Mouse (Mus musculus) forebrain, postnatal 0 days (tissue): Measurements from ENCODE around the gene Nwd2. TPM values are rescaled to one million over a fixed set of nuclear protein-coding genes. Genes with fewer than 3 reads are reported as not detected.

ENCODE experiments used
- ATAC-seq: fragments of 200-750 bp; cut with Nextera tagmentation; 2 replicates; pipeline ENCODE4 v1.8.0; 2017; ENCODE audit warnings: mild to moderate bottlenecking, moderate library complexity
- DNase-seq: peaks from one replicate; pipeline ENCODE4 v3.0.0-alpha.2; 2015
- H3K27ac ChIP-seq: fragments of 300-500 bp; sonication (generic); 2 replicates; pipeline ENCODE4 v1.5.1; 2014; ENCODE audit warnings: low read depth, mild to moderate bottlenecking, antibody characterized with exemption, low read length, moderate library complexity, mixed read lengths
- H3K27me3 ChIP-seq: fragments of 300-500 bp; sonication (generic); 2 replicates; pipeline ENCODE4 v1.6.1; 2014; ENCODE audit warnings: mild to moderate bottlenecking, low read length, mixed read lengths; ENCODE audit not compliant: insufficient read depth
- H3K36me3 ChIP-seq: fragments of 300-500 bp; sonication (generic); 2 replicates; pipeline ENCODE4 v1.6.1; 2014; ENCODE audit warnings: mild to moderate bottlenecking, moderate library complexity; ENCODE audit not compliant: insufficient read depth
- H3K4me1 ChIP-seq: fragments of 300-500 bp; sonication (generic); 2 replicates; pipeline ENCODE4 v1.6.1; 2014; ENCODE audit warnings: antibody characterized with exemption; ENCODE audit not compliant: insufficient read depth
- H3K4me2 ChIP-seq: fragments of 300-500 bp; sonication (generic); 2 replicates; pipeline ENCODE4 v1.6.1; 2014; ENCODE audit warnings: low read depth, mild to moderate bottlenecking, moderate library complexity
- H3K4me3 ChIP-seq: fragments of 300-500 bp; sonication (generic); 2 replicates; pipeline ENCODE4 v1.5.1; 2014; ENCODE audit warnings: low read depth, low read length, mixed read lengths
- H3K9ac ChIP-seq: fragments of 300-500 bp; sonication (generic); 2 replicates; pipeline ENCODE4 v1.6.1; 2014; ENCODE audit warnings: mild to moderate bottlenecking
- H3K9me3 ChIP-seq: fragments of 300-500 bp; sonication (generic); 2 replicates; pipeline ENCODE4 v1.6.1; 2016; ENCODE audit warnings: low read length
- CTCF ChIP-seq: sonication (generic); IDR thresholded peaks from 2 replicates; pipeline ENCODE4 v1.5.1; 2016; ENCODE audit warnings: antibody characterized with exemption, control low read depth, low read depth
- WGBS: fragments of 180-500 bp; shearing (Covaris S2); extraction: QIAGEN DNeasy Blood & Tissue Kit; methylation state at CpG from one replicate; pipeline ENCODE4 v1.1.7; 2014; 5-methylcytosine and 5-hydroxymethylcytosine counted together
- polyA plus RNA-seq: library from polyadenylated mRNA; unstranded; fragments of >200 nt; fragmentation: Nextera tagmentation; extraction: Ambion mirVana; gene quantifications from 2 replicates; pipeline ENCODE4 v1.2.1, GENCODE M21; 2015
- total RNA-seq: library from RNA; depleted of rRNA; stranded (reverse); fragments of >200 nt; gene quantifications from 2 replicates; pipeline ENCODE4 v1.2.3, GENCODE M21; 2014

Gene Nwd2
- total and polyA plus RNA-seq, 2 experiments from 2014 or later: 16.5 to 33.4 TPM

DNA sequence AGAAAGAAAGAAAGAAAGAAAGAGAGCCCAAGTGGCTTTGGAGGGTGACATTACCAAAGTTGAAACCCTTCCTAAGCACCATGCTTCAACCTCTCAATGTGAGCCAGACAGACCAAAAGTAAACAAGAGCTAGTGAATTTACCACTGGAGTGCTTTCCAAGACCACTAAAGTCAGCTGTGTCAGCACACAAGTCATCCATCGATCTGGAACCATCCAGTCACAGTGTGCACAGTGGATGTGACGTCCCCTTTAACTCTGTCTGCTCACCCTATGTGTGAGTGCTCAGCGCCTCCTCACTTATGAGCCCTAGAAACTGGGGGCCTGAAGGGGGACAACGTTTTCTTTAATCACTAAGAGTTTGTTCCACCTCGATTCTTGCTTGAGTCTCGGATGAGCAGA is 170.6 kb downstream of the Nwd2 start:
- Histone ChIP-seq H3K27me3 (no peaks in the 10 kb centered on the region), H3K27ac (no peak overlapping the region), H3K4me3 (no peak overlapping the region), H3K9me3 (no peaks in the 10 kb centered on the region), H3K4me1 (no peaks in the 10 kb centered on the region), H3K9ac (no peak overlapping the region), H3K4me2 (no peak overlapping the region), H3K36me3 (no peaks in the 10 kb centered on the region)
- no peak for ATAC-seq
- no peak for DNase-seq
- TF ChIP-seq CTCF: no peak
- WGBS: 81% methylated on average over 6 of the region's 6 CpGs

DNA sequence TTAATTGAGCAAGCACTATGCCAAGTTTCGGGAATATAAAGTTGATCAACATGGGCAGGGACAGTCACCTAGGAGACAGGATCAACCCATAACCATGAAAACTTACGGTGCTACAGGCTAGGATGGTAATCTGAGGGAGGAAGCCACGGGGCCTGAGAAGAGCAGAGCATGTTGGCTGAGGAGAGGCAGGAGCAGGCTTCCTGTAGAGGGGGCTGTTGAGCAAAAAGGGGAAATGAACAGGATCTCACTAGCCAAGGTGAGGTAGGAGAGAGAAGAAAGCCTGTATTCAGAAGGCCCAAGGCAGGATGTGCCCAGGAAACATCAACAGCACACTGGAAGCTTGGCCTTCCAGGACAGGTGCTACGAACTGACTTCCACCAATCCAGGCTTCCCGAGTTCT is 172.3 kb downstream of the Nwd2 start:
- Histone ChIP-seq H3K9me3 (no peaks in the 10 kb centered on the region), H3K36me3 (no peaks in the 10 kb centered on the region), H3K27ac (no peak overlapping the region), H3K4me3 (no peak overlapping the region), H3K27me3 (no peaks in the 10 kb centered on the region), H3K4me1 (no peaks in the 10 kb centered on the region), H3K4me2 (no peak overlapping the region), H3K9ac (no peak overlapping the region)
- TF ChIP-seq CTCF: no peak
- 84% methylated on average over 5 of the region's 5 CpGs for WGBS
- DNase-seq (no peak), ATAC-seq (no peak)

DNA sequence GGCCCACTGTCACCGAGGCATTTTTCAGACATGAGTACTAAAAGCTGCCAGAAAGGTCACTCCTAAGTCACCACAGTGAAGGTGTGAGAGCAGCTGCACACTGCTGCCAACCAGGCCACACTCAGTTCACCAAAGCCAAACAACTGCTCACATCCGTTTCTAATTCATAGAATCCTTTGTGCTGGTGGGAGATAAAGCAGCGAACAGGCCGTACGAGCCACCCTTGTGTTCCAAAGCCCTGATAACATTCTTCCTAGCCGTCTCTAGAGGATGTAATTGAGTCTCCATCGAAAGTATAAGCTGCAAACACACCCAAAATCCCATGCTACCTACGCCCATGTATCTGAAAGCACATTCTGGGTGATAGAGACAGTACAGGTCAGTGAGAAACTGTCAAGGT is 173.0 kb downstream of the Nwd2 start:
- Histone ChIP-seq H3K27me3 (no peaks in the 10 kb centered on the region), H3K9me3 (no peaks in the 10 kb centered on the region), H3K36me3 (no peaks in the 10 kb centered on the region), H3K9ac (no peak overlapping the region), H3K27ac (no peak overlapping the region), H3K4me3 (no peak overlapping the region), H3K4me1 (no peaks in the 10 kb centered on the region), H3K4me2 (no peak overlapping the region)
- 83% methylated on average over 8 of the region's 8 CpGs for WGBS
- DNase-seq (no peak), ATAC-seq (no peak)
- TF ChIP-seq CTCF: no peak

GRCm38 (mm10) chr5:63823362-63824332 is 174.7 kb downstream of the Nwd2 start:
- H3K9ac ChIP-seq: no peak overlapping the region
- H3K27ac ChIP-seq: no peak overlapping the region
- DNase-seq (no peak), ATAC-seq (no peak)
- TF ChIP-seq CTCF: no peak
- H3K9me3 ChIP-seq: no peaks in the 10 kb centered on the region
- H3K4me2 ChIP-seq: no peak overlapping the region
- H3K36me3 ChIP-seq: no peaks in the 10 kb centered on the region
- 55% methylated on average over 10 of the region's 10 CpGs for WGBS
- H3K4me3 ChIP-seq: no peak overlapping the region
- no peaks in the 10 kb centered on the region for H3K4me1 ChIP-seq
- no peaks in the 10 kb centered on the region for H3K27me3 ChIP-seq

DNA sequence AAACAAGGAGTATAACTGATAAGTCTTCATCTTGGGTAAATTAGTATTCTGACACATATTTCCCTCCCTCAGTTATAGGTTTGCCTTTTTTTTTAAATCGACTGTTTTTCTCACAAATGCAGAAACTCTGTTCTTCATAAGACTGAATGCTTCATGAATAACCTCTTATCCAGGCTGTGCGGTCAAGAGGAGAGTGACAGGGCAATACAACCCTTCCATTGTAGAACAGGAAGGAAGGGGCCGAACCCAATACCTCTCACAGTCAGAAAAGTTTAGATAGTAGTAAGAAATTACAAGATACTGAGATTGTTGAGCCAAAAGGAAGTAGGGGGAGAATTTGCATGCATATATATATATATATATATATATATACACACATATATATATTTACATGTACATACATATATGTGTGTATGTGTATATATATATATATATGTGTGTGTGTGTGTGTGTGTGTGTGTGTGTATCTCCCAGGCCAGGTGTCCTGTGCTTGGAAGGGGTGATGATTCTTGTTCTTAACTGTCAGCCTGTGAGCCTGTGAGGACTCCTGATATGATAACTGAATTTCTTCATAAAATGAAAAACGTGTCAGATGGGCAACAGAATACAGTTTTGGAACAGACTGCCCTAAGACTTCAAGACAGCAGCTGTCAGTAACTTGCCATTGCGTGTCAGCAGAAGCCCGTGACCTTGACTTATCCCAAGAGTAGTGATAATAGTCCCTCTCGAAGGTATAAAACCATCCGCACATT is 175.9 kb downstream of the Nwd2 start:
- DNase-seq (no peak), ATAC-seq (no peak)
- H3K4me3 ChIP-seq: no peak overlapping the region
- no peaks in the 10 kb centered on the region for H3K27me3 ChIP-seq
- H3K9ac ChIP-seq: no peak overlapping the region
- WGBS: 84% methylated on average over 8 of the region's 8 CpGs
- no peak for TF ChIP-seq CTCF
- H3K9me3 ChIP-seq: no peaks in the 10 kb centered on the region
- H3K4me2 ChIP-seq: no peak overlapping the region
- H3K4me1 ChIP-seq: no peaks in the 10 kb centered on the region
- no peaks in the 10 kb centered on the region for H3K36me3 ChIP-seq
- H3K27ac ChIP-seq: no peak overlapping the region

DNA sequence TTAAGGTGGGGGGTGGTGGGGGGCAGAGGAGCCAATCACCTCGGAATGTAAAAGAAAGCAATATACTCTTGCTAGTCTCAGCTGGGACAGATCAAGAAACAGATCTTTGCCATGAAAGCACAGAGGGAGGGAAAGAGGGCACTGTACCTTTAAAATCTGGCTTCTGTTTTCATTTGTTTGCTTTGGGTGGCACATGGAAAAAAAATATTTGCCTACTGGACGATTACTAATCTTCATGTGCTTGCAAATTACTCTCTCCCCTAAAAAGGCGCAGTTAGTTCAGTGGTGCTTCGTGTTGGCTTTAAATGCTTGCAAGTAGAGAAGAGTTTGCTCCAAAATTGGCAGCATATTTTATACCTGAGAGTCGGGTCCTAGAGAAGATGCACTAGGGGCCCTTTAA is 177.0 kb downstream of the Nwd2 start:
- Histone ChIP-seq H3K4me1 (no peaks in the 10 kb centered on the region), H3K9ac (no peak overlapping the region), H3K9me3 (no peaks in the 10 kb centered on the region), H3K4me2 (no peak overlapping the region), H3K27me3 (no peaks in the 10 kb centered on the region), H3K4me3 (no peak overlapping the region), H3K36me3 (no peaks in the 10 kb centered on the region), H3K27ac (no peak overlapping the region)
- TF ChIP-seq CTCF: no peak
- DNase-seq (no peak), ATAC-seq (no peak)
- WGBS: 73% methylated on average over 5 of the region's 5 CpGs

DNA sequence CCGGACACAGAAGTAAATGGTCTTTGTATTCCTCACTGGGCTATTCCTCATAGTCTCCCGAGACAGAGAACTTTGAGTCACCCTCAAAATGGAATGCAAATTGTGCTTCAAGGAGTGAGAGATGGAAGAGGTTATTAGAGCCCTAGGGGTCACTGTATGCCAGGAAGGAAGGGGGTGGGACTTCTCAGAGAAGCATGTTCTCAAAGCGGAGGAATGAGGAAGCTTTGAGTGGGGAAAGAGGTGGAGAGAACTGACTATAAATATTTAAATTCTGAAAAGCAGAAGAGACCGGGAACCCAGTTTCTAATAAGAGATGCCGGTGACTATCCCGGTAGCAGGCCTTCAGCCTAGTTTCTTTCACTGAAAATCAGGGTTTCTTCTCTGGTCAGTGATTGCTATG is 178.1 kb downstream of the Nwd2 start:
- no peak overlapping the region for H3K4me3 ChIP-seq
- H3K27me3 ChIP-seq: no peaks in the 10 kb centered on the region
- no peaks in the 10 kb centered on the region for H3K36me3 ChIP-seq
- H3K9ac ChIP-seq: no peak overlapping the region
- H3K27ac ChIP-seq: no peak overlapping the region
- ATAC-seq (no peak), DNase-seq (no peak)
- H3K4me2 ChIP-seq: no peak overlapping the region
- TF ChIP-seq CTCF: no peak
- no peaks in the 10 kb centered on the region for H3K4me1 ChIP-seq
- H3K9me3 ChIP-seq: no peaks in the 10 kb centered on the region
- WGBS: 83% methylated on average over 6 of the region's 6 CpGs
